Mouse (Mus musculus): Measurements from ENCODE around the gene Nudt16.

DNA sequence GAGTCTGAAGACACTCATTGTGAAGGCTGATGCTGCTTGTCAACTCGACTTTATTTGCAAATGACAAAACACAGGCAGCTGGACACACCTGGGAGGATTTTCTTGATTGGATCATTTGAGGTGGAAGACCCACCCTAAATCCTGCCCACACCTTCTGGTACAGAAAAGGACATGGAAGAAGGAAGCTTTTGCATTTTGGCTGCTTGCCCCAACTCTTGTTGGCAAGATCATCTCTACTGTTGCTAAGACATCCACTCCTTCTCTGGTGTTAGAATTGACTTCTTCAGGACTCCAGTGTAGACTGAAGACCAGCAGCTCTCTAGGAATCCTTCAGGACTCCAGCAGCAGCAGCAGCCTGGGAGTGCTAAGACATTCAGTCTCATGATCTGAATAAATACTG is 29.7 kb downstream of the Nudt16 start:
- TF ChIP-seq EP300 (IDR thresholded peaks at IDR 0.05) = no peak
- TF ChIP-seq CTCF (IDR thresholded peaks at IDR 0.05) = no peak

Measured in lung, postnatal 0 days (tissue).